Mouse (Mus musculus) embryonic facial prominence, embryonic 14.5 days (tissue): Measurements from ENCODE around the gene Arhgef17. TPM values are rescaled to one million over a fixed set of nuclear protein-coding genes. Genes with fewer than 3 reads are reported as not detected.

Experiments used
- ATAC-seq: fragments of 200-750 bp; cut with Nextera tagmentation; 2 replicates; pipeline ENCODE4 v1.8.0; 2017; ENCODE audit warnings: low read depth, moderate number of reproducible peaks, moderate TSS enrichment
- DNase-seq: peaks from one replicate; pipeline ENCODE4 v3.0.0-alpha.2; 2015; ENCODE audit warnings: low spot score
- H3K27ac ChIP-seq: fragments of 300-500 bp; sonication (generic); replicated peaks from 2 replicates; pipeline ENCODE4 v1.5.1; 2014; ENCODE audit warnings: low read depth, mild to moderate bottlenecking, low read length, moderate library complexity
- H3K27me3 ChIP-seq: fragments of 300-500 bp; sonication (generic); replicated peaks from 2 replicates; pipeline ENCODE4 v1.6.1; 2014; ENCODE audit warnings: low read length; ENCODE audit not compliant: control insufficient read depth, insufficient read depth
- H3K36me3 ChIP-seq: fragments of 300-500 bp; sonication (generic); 2 replicates; pipeline ENCODE4 v1.6.1; 2014; ENCODE audit warnings: low read length, mixed read lengths; ENCODE audit not compliant: control insufficient read depth, insufficient read depth
- H3K4me1 ChIP-seq: fragments of 300-500 bp; sonication (generic); 2 replicates; pipeline ENCODE4 v1.6.1; 2014; ENCODE audit warnings: antibody characterized with exemption, low read length; ENCODE audit not compliant: control insufficient read depth, insufficient read depth
- H3K4me2 ChIP-seq: fragments of 300-500 bp; sonication (generic); 2 replicates; pipeline ENCODE4 v1.6.1; 2014; ENCODE audit warnings: low read depth, mild to moderate bottlenecking, low read length, moderate library complexity, mixed read lengths
- H3K4me3 ChIP-seq: fragments of 300-500 bp; sonication (generic); 2 replicates; pipeline ENCODE4 v1.5.1; 2014; ENCODE audit warnings: low read depth, mild to moderate bottlenecking, low read length
- H3K9ac ChIP-seq: fragments of 300-500 bp; sonication (generic); 2 replicates; pipeline ENCODE4 v1.6.1; 2014; ENCODE audit warnings: low read depth, mild to moderate bottlenecking, low read length, moderate library complexity, mixed read lengths
- H3K9me3 ChIP-seq: fragments of 300-500 bp; sonication (generic); 2 replicates; pipeline ENCODE4 v1.6.1; 2016; ENCODE audit warnings: low read length; ENCODE audit not compliant: control insufficient read depth
- WGBS: fragments of 180-500 bp; shearing (Covaris S2); extraction: QIAGEN DNeasy Blood & Tissue Kit; methylation state at CpG from one replicate; pipeline ENCODE4 v1.1.7; 2014; 5-methylcytosine and 5-hydroxymethylcytosine counted together
- polyA plus RNA-seq: library from polyadenylated mRNA; unstranded; fragments of >200 nt; fragmentation: Nextera tagmentation; extraction: Ambion mirVana; gene quantifications from 2 replicates; pipeline ENCODE4 v1.2.1, GENCODE M21; 2014

Gene Arhgef17
- polyA plus RNA-seq, 1 experiment from 2014 or later: 16.8 TPM

- no peaks in the 10 kb centered on the region for H3K27me3 ChIP-seq
- no peak overlapping the region; the same call in 1 of the 2 replicates for H3K27ac ChIP-seq
- H3K4me1 ChIP-seq: peaks cover 46% of the 10 kb centered on the region
- peaks cover 17% of the 10 kb centered on the region for H3K36me3 ChIP-seq
- H3K4me3 ChIP-seq: no peak overlapping the region
- no peak for DNase-seq
- no peak overlapping the region for H3K4me2 ChIP-seq
- no peaks in the 10 kb centered on the region for H3K9me3 ChIP-seq
- H3K9ac ChIP-seq: no peak overlapping the region
- no peak for ATAC-seq
- WGBS: 68% methylated on average over 5 of the region's 6 CpGs
These were observed 15.4 kb downstream of the Arhgef17 start for GRCm38 (mm10) chr7:100916526-100916925.

- Histone ChIP-seq H3K27me3 (no peaks in the 10 kb centered on the region), H3K4me1 (peaks cover 49% of the 10 kb centered on the region), H3K27ac (no peak overlapping the region), H3K9me3 (no peaks in the 10 kb centered on the region), H3K4me3 (no peak overlapping the region), H3K4me2 (no peak overlapping the region), H3K36me3 (peaks cover 10% of the 10 kb centered on the region; the same call in 1 of the 2 replicates), H3K9ac (0 out of 2 replicates have a peak overlapping the region, but pooled peaks have one; percentile 15)
- DNase-seq: no peak
- no peak for ATAC-seq
- WGBS: 54% methylated on average over 5 of the region's 5 CpGs
These were observed 16.7 kb downstream of the Arhgef17 start for GRCm38 (mm10) chr7:100915204-100915603.

DNA sequence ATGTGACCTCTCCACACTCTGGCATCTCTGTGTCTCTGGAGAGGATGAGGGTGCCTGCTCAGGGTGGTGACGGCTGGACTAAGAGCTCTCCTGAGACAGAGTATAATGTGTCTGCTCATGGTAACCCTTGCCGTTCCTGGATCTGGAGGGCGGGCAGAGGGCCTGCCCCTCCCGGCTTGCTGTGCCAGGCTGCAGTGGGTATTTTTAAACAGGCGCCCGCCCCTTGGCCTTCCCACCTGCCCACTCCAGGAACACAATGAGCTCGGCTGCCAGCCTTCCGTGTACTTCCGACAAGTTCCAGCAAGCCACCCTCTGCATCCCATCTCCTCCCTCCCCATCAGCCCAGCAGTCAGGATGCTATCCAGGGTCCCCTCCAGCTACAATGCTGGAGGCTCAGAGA, 20.1 kb downstream of the Arhgef17 start:
- ATAC-seq (peak; percentile 27; the same call in 1 of the 2 replicates), DNase-seq (no peak)
- Histone ChIP-seq H3K27ac (peak overlapping the region; percentile 50), H3K27me3 (no peaks in the 10 kb centered on the region), H3K4me2 (no peak overlapping the region; the same call in 1 of the 2 replicates), H3K9me3 (no peaks in the 10 kb centered on the region), H3K4me3 (no peak overlapping the region), H3K9ac (peak overlapping the region; percentile 17; the same call in 1 of the 2 replicates), H3K4me1 (peaks cover 31% of the 10 kb centered on the region), H3K36me3 (peaks cover 11% of the 10 kb centered on the region)
- 52% methylated on average over 9 of the region's 9 CpGs for WGBS

DNA sequence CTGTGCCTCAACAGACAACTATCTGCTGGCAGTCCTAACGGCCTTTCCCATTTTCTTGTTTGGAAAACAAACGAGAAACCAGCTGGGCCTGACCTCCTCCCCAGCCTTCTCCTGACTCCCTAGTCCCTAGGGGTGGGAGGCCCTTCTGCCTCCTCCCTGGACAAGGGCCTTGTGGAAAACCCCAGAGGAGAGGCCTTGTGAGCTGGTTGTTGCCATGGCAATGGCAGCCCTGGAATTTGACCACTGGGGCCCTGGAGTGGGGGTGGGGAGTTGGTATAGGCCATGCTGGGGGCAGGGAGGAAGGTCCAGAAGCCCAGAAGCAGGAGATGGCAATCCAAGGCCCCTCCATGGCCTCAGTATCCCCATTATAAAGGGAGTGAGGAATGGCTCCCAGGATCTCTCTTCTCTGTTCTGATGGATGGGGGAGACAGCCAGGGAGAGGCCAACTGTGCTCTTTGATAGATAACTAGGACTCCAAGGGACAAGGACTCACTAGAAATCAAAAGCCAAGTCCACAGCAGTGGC, 20.6 kb downstream of the Arhgef17 start:
- peak; percentile 69 for DNase-seq
- H3K4me2 ChIP-seq: no peak overlapping the region; the same call in 1 of the 2 replicates

GRCm38 (mm10) chr7:100908567-100908966, 23.3 kb downstream of the Arhgef17 start:
- WGBS: 45% methylated on average over 8 of the region's 8 CpGs
- peak overlapping the region; percentile 89 for H3K27ac ChIP-seq
- H3K4me2 ChIP-seq: no peak overlapping the region
- 0 out of 2 replicates have a peak overlapping the region, but pooled peaks have one; percentile 8 for H3K9ac ChIP-seq
- no peak overlapping the region for H3K4me3 ChIP-seq
- peaks cover 28% of the 10 kb centered on the region for H3K4me1 ChIP-seq
- no peaks in the 10 kb centered on the region for H3K9me3 ChIP-seq
- DNase-seq: no peak
- no peak for ATAC-seq
- peaks cover 6% of the 10 kb centered on the region; the same call in 1 of the 2 replicates for H3K36me3 ChIP-seq
- no peaks in the 10 kb centered on the region for H3K27me3 ChIP-seq

More for the DNA sequence above, 20.6 kb downstream of the Arhgef17 start:
- ATAC-seq: no peak; the same call in 1 of the 2 replicates
- Histone ChIP-seq H3K4me3 (no peak overlapping the region), H3K36me3 (peaks cover 6% of the 10 kb centered on the region), H3K9me3 (no peaks in the 10 kb centered on the region), H3K9ac (no peak overlapping the region), H3K4me1 (peaks cover 28% of the 10 kb centered on the region), H3K27ac (no peak overlapping the region), H3K27me3 (no peaks in the 10 kb centered on the region)
- WGBS: 23% methylated on average over 2 of the region's 2 CpGs

- Histone ChIP-seq H3K4me2 (peak overlapping the region; percentile 49; the same call in 1 of the 2 replicates), H3K27me3 (no peaks in the 10 kb centered on the region), H3K4me1 (peaks cover 28% of the 10 kb centered on the region), H3K36me3 (peaks cover 8% of the 10 kb centered on the region; the same call in 1 of the 2 replicates), H3K4me3 (no peak overlapping the region), H3K9me3 (no peaks in the 10 kb centered on the region), H3K9ac (peak overlapping the region; percentile 8; the same call in 1 of the 2 replicates), H3K27ac (peak overlapping the region; percentile 89)
- DNase-seq (no peak), ATAC-seq (no peak)
- WGBS: 76% methylated on average over 8 of the region's 8 CpGs
These were observed 23.8 kb downstream of the Arhgef17 start for GRCm38 (mm10) chr7:100908061-100908460.

- no peaks in the 10 kb centered on the region for H3K9me3 ChIP-seq
- peaks cover 9% of the 10 kb centered on the region; the same call in 1 of the 2 replicates for H3K36me3 ChIP-seq
- H3K4me2 ChIP-seq: peak overlapping the region; percentile 49
- WGBS: 0% methylated on average over 1 of the region's 1 CpGs
- peak; percentile 76 for DNase-seq
- H3K4me3 ChIP-seq: peak overlapping the region; percentile 20
- H3K27ac ChIP-seq: peak overlapping the region; percentile 89
- no peak overlapping the region; the same call in 1 of the 2 replicates for H3K9ac ChIP-seq
- H3K27me3 ChIP-seq: no peaks in the 10 kb centered on the region
- no peak for ATAC-seq
- peaks cover 28% of the 10 kb centered on the region for H3K4me1 ChIP-seq
These were observed 24.7 kb downstream of the Arhgef17 start for GRCm38 (mm10) chr7:100907231-100907630.

- no peaks in the 10 kb centered on the region for H3K9me3 ChIP-seq
These were observed 25.7 kb downstream of the Arhgef17 start for GRCm38 (mm10) chr7:100906029-100906789.

More at GRCm38 (mm10) chr7:100906029-100906789, 25.7 kb downstream of the Arhgef17 start:
- WGBS: 91% methylated on average over 10 of the region's 10 CpGs
- H3K4me1 ChIP-seq: peaks cover 18% of the 10 kb centered on the region
- H3K9ac ChIP-seq: no peak overlapping the region
- peaks cover 14% of the 10 kb centered on the region; the same call in 1 of the 2 replicates for H3K36me3 ChIP-seq
- DNase-seq: no peak
- no peak for ATAC-seq
- no peak overlapping the region for H3K4me3 ChIP-seq
- H3K27me3 ChIP-seq: no peaks in the 10 kb centered on the region
- H3K27ac ChIP-seq: no peak overlapping the region
- H3K4me2 ChIP-seq: no peak overlapping the region
